Mouse (Mus musculus) mouse embryonic stem cell (cell line): ENCODE measurements around the gene Pnkd.
"Not testable (repeated sequence)": the region's sequence is repeated elsewhere in the genome, so short reads cannot be mapped to it uniquely, and the experiment has no call there.

ENCODE experiments used
- in situ Hi-C, 2 experiments: fragments of 300-500 bp; cut with MboI; formaldehyde crosslinking; loops; 1 replicate in 1 of 2; 3 replicates in 1 of 2; pipeline ENCODE4 v1.14.3; 2019 to 2020; ENCODE audit warnings: low sequenced_read_pairs in 2 of 2, low pct_unique_long_range_greater_than_20kb in 1 of 2, mixed read lengths in 1 of 2; ENCODE audit not compliant: unreplicated experiment in 1 of 2

Pnkd gene

DNA sequence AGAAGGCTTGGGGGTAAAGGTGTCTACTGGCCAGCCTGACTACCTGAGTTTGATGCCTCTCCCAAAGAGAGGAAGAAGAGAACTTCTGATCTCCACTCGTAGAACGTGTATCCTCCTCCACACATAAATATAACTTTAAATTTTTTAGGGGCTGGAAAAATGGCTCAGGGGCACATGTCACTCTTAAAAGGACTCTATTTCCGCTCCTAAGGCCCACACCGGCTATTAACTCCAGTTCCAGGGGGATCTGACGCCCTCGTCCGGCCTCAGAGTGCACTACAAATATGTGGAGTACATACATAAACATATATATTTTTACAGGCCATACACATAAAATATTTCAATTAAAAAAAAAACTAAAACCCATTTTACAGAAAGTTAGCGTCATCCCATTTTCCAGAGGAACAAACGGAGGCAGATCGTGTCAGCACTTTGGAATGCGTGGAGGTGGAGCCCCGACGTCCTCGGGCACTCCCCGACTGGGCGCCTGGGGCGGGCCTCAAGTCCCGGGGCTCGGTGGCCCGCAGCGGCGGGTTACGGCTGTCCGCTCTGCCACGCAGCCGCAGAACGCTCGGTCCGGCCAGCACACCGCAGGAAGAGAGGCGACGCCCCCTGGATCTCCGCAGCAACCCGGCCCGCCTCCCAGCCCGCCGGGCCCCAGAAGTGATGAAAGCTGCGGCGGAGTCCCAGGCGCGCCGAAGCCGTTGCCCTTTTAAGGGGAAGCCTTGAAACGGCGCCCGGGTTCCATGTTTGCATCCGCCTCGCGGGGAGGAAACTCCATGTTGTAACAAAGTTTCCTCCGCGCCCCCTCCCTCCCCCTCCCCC, 106.4 kb downstream of the Pnkd start, which contains the start of gene Ctdsp1:
Ctdsp1 (plus strand) TSS at position 586 of the 825 bp plus-strand sequence.
- in situ Hi-C loops = no loop called here

DNA sequence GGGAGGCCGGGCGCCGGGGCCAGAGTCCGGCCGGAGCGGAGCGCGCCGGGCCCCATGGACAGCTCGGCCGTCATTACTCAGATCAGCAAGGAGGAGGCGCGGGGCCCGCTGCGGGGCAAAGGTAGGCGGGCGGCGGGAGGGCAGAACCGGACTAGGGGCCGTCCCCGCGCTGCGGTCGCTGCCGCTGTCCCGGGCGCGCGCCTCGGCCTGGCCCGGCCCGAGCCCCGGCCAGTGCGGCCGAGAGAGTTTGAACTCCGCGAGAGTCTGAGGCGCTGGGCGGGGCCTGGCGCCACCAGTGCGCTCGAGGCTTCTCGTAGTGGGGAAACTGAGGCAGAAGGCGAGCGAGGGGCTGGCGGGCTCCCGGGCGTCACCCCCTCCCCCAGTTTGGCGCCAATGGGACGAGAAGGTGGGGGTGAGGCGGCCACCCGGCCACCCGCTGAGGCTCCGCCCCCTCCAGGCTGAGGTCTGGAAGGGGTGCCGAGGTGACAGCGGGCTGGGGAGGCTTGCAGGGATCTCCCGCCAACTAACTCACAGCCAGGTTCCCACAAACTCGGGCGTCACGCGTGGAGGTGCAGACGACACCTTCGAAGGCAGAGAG, 107.2 kb downstream of the Pnkd start:
- in situ Hi-C loops = no loop called here

DNA sequence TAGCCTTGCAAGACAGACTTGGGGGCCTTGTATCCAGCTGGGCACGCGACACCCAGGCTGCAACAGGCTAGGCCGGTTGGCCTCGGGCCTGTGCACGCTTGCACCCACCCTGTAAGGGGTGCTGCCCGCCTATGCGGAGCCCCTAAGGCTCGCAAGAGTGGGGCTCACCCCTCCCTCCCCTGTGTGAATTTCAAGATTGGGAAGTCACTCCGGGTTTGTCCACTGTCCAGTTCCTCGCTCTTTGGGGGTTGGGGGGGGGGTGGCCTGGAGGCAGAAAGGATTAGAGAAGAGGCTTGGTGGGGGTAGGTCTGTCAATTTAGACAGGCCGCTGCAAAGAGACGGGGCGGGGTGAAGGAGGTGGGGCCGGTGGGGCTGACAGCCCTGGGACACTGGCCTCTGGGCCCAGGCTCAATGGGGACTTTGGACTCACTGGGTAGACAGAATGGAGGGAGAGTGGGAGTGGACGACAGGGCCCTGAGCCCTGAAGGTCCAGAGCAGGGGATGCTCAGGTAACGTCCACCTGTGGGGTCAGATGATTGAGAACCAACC, 107.8 kb downstream of the Pnkd start:
- in situ Hi-C loops = no loop called here

DNA sequence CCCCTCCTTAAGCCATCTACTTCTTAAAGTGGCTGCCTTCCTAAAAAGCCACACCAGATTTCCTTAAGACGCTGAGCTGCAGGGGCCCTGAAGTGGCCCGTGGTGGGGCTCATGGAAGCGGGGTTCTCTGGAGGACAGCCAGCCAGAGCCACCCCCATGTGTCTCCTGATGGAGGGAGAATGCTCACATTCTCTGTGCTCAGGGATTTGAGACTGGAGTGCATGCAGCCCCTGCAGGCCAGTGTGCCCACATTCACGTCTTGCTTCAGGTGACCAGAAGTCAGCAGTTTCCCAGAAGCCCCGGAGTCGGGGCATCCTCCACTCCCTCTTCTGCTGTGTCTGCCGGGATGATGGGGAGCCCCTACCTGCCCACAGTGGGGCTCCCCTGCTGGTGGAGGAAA, 108.3 kb downstream of the Pnkd start:
- in situ Hi-C loops = no loop called here

DNA sequence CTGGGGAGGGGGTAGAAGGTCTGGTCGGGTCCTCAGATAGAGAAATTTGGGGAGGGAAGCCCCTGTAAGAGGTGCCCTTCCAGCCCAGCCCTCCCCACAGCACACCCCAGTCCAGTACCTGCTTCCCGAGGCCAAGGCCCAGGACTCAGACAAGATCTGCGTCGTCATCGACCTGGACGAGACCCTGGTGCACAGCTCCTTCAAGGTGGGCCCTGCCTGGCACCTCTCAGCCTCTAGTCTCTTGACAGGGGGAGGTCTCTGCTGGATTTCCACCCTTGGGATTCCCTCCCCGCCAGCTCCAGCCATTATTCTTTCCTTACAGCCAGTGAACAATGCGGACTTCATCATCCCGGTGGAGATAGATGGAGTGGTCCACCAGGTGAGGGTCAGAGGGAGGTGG, 109.0 kb downstream of the Pnkd start:
- in situ Hi-C loops = no loop called here

DNA sequence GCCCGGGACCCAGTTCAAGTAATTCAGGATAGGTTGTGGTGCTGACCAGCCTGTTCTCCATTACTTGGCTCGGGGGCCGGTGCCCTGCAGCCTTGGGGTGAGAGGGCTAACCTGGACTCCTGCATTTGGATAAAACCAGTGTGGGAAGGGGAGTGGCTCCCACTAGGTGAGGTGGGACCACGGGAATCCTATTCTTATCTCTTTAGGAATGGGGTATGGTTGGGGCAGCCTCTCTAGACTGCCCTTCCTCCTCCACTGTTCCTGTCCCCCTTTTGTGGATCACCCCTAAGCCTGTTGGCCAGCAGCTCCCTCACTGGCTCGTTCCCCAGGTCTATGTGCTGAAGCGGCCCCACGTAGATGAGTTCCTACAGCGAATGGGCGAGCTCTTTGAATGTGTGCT, 109.6 kb downstream of the Pnkd start:
- in situ Hi-C loops = no loop called here

DNA sequence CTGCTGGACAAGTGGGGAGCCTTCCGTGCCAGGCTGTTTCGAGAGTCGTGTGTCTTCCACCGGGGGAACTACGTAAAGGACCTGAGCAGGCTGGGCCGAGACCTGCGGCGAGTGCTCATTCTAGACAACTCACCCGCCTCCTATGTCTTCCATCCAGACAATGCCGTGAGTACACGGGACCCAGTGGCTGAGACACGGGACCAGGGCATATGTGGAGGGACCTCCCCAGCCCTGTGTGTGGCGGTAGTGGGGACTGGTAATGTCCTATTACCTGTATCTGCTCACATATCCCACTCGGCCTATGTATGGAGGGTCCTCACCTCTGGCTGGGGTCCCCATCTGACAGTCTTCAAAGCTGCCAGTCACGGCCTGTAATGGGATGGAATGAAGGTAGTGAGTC, 110.1 kb downstream of the Pnkd start:
- in situ Hi-C loops = no loop called here

DNA sequence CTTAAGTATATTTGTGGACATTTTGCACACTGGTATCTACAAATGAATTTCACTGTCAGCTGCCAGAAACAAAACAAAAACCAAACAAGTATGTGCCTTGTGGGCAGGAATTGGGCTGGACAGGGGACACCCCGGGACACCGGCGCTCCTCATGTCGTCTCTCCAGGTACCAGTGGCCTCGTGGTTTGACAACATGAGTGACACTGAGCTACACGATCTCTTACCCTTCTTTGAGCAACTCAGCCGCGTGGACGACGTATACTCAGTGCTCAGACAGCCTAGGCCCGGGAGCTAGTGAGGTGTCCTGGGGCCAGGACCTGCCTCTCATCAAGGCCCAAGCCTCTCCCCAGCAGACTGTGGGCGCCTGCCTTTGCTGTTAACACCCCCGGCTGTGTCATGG, 110.6 kb downstream of the Pnkd start:
- in situ Hi-C loops = no loop called here

DNA sequence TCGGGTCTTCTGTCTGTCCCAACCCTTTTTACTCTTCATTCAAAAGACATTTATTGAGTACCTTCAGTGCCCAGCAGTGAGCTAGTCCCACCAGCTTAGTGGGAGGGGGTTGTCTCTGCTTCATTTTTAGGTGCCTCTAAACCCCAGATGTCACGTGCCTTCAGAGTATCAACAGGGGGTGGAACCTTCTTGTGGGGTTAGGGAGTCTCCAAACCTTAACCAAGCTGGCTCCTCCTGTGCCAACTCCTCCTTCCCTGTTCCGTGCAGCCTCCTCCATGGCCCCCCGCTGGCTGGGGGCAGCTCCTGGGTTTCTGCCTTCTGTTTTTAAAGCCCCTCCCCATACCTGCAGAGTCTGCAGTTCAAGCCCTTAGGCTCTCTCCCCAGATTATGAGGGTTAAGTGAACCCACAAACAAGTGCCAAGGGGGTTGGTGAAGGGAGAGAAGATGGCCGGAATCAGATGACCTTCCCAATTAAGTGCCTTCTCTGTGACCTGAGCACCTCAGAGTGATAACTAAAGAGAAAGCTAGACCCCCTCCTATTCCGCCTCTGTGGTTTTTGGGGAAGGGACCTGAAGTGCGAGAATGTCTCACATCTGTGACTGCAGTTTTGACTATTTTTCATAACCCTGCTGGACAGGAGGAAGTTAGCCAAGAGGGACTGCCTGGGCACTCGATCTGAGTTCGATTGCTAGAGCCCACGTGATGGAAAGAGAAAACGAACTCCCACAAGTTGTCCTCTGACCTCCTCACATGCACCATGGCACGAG, 111.9 kb downstream of the Pnkd start:
- in situ Hi-C loops = not testable (repeated sequence)

DNA sequence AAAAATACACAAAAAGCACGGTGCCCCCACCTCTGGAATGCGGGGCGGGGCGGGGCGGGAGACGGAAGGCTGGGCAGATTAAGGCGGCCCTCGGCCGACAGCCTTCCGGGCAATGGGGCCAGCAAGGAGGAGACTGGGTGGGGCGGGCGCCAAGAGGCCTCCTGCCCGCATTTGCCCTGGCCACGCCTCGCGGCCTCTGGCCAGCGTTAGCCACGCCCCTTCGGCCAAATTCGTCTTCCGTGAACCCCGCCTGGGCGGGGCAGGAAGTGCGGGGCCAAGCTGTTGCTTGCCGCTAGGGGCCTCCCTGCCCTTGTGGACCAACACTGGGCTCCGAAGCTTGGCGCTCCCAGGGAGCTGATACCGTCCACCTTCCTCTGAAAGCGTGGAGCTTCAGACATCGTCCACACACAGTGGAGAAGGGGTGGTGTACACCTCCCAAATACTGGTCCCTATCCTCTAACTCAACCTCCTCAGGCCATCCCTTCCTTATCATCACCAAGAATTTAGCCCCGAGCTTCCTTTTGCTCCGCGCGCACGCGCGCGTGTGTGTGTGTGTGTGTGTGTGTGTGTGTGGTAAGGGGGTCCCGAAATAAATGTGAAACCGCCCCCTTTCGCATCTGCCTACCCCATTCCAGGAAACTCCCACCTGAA, 112.7 kb downstream of the Pnkd start:
- in situ Hi-C loops = no loop called here

DNA sequence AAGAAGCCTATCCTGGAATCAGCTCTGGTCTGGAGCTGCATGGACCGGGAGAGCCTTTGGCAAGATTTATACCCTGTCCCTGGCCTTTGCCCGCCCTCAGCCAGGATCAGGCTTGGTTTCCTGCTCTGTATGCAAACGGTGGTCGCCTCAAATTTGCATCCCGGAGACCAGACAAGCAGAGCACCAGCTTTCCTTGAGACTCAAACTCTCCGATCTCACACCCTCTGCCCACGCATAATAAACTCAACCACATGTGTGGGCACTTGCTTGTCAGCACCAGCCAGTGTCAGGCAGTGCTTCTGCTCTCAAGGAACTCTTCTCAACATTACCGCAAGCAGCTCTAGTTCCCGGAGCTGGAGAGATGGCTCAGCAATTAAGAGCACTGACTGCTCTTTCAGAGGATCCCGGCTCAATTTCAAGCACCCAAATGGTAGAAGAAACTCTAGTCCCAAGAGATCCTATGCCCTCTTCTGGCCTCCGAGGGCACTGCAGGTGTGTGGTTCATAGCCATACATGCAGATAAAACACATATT, 113.3 kb downstream of the Pnkd start:
- in situ Hi-C loops = no loop called here

DNA sequence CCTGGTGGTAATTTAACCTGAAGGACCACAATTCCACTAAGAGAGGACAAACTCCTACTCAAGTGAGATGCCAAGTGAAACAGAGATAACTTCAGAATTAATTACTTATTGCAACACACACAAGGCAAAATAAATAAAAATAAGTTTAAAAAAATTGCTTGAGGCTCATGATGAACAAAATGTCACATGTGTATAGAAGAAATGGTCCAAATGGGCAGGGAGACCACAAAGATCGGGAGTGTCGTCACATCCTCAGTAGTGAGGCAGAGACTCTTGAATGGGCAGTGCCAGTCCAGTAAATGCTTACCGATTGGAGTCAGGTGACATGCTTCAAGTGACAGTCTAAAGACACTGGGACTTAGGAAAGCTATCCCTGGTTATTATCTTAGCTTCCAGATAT, 115.8 kb downstream of the Pnkd start:
- in situ Hi-C loops = no loop called here

DNA sequence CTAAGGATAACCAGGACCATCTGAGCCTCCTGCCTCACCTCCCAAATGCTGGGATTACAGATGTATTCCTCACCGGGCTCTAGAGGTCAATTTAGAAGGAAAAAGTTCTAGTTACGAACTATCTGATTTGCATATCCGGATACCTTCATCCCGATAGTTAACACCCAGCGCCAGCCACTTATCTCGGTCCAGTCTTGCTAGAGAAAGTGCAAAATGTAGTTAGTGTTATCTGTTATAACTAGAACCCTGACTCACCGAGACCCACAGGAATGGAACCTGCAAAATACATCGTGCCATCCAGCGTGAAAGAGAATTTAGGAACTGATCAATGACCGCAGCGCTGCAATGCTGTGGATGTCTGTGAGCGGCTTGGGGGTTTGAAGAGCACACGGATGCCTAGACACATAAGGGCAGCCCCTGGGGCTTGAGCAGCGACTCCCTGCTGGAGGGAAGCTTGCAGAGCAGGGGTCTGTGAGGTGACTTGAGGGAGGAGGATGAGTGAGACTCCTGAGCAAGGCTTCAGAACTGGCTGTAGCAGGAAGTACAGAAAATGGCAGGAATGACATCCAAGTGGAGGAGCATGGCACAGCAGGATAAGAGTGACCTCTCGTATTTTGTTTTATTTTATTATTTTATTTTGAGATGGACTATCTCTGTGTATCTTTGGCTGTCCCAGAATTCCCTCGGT, 116.4 kb downstream of the Pnkd start:
- in situ Hi-C loops = no loop called here
